Mouse (Mus musculus) adrenal gland, adult 18-20 months (tissue): ENCODE measurements around the gene Mfsd4b3. TPM values are rescaled to one million over a fixed set of nuclear protein-coding genes. Genes with fewer than 3 reads are reported as not detected.
"Not testable (repeated sequence)": the region's sequence is repeated elsewhere in the genome, so short reads cannot be mapped to it uniquely, and the experiment has no call there.

Source experiments
- DNase-seq, 2 experiments: peaks; one replicate each; pipeline ENCODE4 v3.0.0; 2021 to 2022; ENCODE audit warnings: low spot score in 2 of 2
- total RNA-seq, 2 experiments: library from RNA; stranded (reverse); gene quantifications; 1 replicate in 1 of 2; 2 replicates in 1 of 2; pipeline ENCODE4 v1.2.3; 2021

The Mfsd4b3 gene
- total RNA-seq, 2 experiments from 2014 or later = 2.3 to 10.8 TPM

- peak; percentile 4 to 25 for DNase-seq
These were observed 33.3 kb downstream of the Mfsd4b3 start, which contains the start of gene Mfsd4b2 for GRCm38 (mm10) chr10:39926616-39927139. TSS of gene Mfsd4b2 (minus strand) at chr10:39926923.

GRCm38 (mm10) chr10:39924556-39924955 lies 35.4 kb downstream of the Mfsd4b3 start:
- not testable (repeated sequence) for DNase-seq

- DNase-seq = no peak
These were observed 47.3 kb downstream of the Mfsd4b3 start for GRCm38 (mm10) chr10:39912616-39913015.

GRCm38 (mm10) chr10:39908768-39909441 lies 51.0 kb downstream of the Mfsd4b3 start:
- DNase-seq = no peak

- DNase-seq = no peak
These were observed 52.9 kb downstream of the Mfsd4b3 start for GRCm38 (mm10) chr10:39906799-39907658.

- no peak for DNase-seq
These were observed 55.8 kb downstream of the Mfsd4b3 start for GRCm38 (mm10) chr10:39904191-39904590.

DNA sequence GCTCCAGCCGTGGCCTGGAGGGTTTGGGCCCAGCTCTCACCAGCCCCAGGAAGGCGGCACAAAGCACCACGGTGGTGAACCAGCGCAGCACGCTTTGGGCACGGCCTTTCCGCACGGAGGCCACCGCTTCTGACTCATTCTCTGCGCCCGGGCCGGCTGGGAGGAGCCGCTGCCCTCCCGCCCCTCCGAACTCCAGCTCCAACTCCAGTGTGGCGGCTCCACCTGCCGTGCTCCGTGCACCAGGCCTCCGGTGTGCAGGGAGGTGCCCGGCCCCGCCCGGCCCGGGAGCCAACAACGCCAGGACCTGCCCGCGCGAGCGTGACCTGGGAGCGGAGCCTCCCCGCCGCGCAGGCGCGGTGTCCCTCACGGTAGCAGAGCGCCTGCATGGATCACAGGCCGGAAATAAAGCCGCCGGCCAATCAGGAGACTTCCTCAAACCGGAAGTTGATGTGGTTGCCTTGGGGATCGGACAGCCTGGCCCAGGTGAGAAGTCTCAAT lies 61.0 kb downstream of the Mfsd4b3 start, which contains the start of gene Mfsd4b4:
Gene Mfsd4b4, minus strand, starts transcription at position 365 of the 498 bp plus-strand sequence.
- DNase-seq = peak; percentile 72 to 77

Other genes starting within 250 kb of the Mfsd4b3 start
- gene Rev3l, start 228.0 kb downstream of the Mfsd4b3 start, total RNA-seq = 10 to 100 TPM; 12.8 to 19.9 TPM
- 1 to 10 TPM; 4.2 to 6.6 TPM for gene Mfsd4b4, start 60.9 kb downstream of the Mfsd4b3 start, total RNA-seq
- gene Mfsd4b2, start 33.2 kb downstream of the Mfsd4b3 start, total RNA-seq = under 1 TPM; 0.23 to 0.38 TPM
- 1 to 10 TPM in 1 of 2 experiments, under 1 TPM in 1; 0.32 to 1.5 TPM for gene Mfsd4b5, start 26.5 kb upstream of the Mfsd4b3 start, total RNA-seq
- gene Mfsd4b1, start 65.1 kb upstream of the Mfsd4b3 start, total RNA-seq = 1 to 10 TPM; 3.1 to 3.5 TPM
- gene Slc16a10, start 182.1 kb upstream of the Mfsd4b3 start, total RNA-seq = 10 to 100 TPM; 19.8 to 22.9 TPM